Mouse (Mus musculus) neural tube, embryonic 12.5 days (tissue): ENCODE data around the gene Adamts2. TPM values are rescaled to one million over a fixed set of nuclear protein-coding genes. Genes with fewer than 3 reads are reported as not detected.

Source experiments
- ATAC-seq: fragments of 200-750 bp; cut with Nextera tagmentation; 2 replicates; pipeline ENCODE4 v1.8.0; 2017; ENCODE audit warnings: low read depth, mild to moderate bottlenecking, moderate TSS enrichment, moderate library complexity; ENCODE audit not compliant: low FRiP score
- H3K27ac ChIP-seq: fragments of 300-500 bp; sonication (generic); 2 replicates; pipeline ENCODE4 v1.5.1; 2016
- H3K27me3 ChIP-seq: fragments of 300-500 bp; sonication (generic); replicated peaks from 2 replicates; pipeline ENCODE4 v1.6.1; 2016; ENCODE audit warnings: mild to moderate bottlenecking
- H3K36me3 ChIP-seq: fragments of 300-500 bp; sonication (generic); 2 replicates; pipeline ENCODE4 v1.6.1; 2016; ENCODE audit warnings: mild to moderate bottlenecking
- H3K4me1 ChIP-seq: fragments of 300-500 bp; sonication (generic); 2 replicates; pipeline ENCODE4 v1.6.1; 2016
- H3K4me2 ChIP-seq: fragments of 300-500 bp; sonication (generic); replicated peaks from 2 replicates; pipeline ENCODE4 v1.6.1; 2016; ENCODE audit warnings: mild to moderate bottlenecking
- H3K4me3 ChIP-seq: fragments of 300-500 bp; sonication (generic); 2 replicates; pipeline ENCODE4 v1.5.1; 2016
- H3K9ac ChIP-seq: fragments of 300-500 bp; sonication (generic); 2 replicates; pipeline ENCODE4 v1.6.1; 2016; ENCODE audit warnings: mild to moderate bottlenecking
- H3K9me3 ChIP-seq: fragments of 300-500 bp; sonication (generic); 2 replicates; pipeline ENCODE4 v1.6.1; 2016; ENCODE audit warnings: mild to moderate bottlenecking
- WGBS: fragments of 180-500 bp; shearing (Covaris S2); methylation state at CpG from one replicate; pipeline ENCODE4 v1.1.7; 2016; 5-methylcytosine and 5-hydroxymethylcytosine counted together
- polyA plus RNA-seq: library from polyadenylated mRNA; unstranded; fragments of >200 nt; fragmentation: Nextera tagmentation; extraction: Ambion mirVana; gene quantifications from 2 replicates; pipeline ENCODE4 v1.2.1, GENCODE M21; 2016

Adamts2 gene
- polyA plus RNA-seq, 1 experiment from 2014 or later = 3.3 TPM

DNA sequence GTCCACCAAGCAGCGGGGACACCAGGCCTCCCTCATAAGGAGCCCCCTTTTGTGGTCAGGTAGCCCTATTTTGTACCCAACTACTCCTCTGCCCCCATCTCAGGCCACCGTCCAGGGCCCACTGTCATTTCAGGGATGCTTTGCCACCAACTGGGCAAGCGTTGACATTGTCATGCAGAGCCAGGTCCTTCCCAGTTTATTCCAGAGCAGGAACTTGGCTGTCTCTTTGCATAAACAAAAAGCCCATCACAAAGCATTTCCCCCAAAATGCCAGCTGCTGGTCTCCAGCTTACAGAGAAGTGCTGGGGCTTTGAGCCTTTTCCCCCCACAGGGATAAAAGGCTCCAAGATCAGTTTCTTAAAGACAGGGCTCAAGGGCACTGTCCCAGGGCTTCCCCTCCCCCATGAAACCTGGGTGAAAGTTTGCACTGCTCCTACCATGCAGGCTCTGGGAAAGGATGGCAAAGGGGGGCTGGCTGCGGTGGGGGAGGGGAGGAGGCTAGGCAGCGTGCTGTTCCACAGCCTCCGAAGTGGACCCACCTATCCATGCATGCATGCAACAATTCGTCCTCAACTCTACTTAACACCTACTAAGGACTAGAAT is 149.2 kb downstream of the Adamts2 start:
- no peaks in the 10 kb centered on the region for H3K27me3 ChIP-seq
- H3K36me3 ChIP-seq = no peaks in the 10 kb centered on the region
- H3K4me1 ChIP-seq = peaks cover 2% of the 10 kb centered on the region; the same call in 1 of the 2 replicates
- H3K9ac ChIP-seq = no peak overlapping the region
- no peak for ATAC-seq
- no peak overlapping the region for H3K27ac ChIP-seq
- H3K4me3 ChIP-seq = no peak overlapping the region
- no peak overlapping the region for H3K4me2 ChIP-seq
- 31% methylated on average over 7 of the region's 7 CpGs for WGBS
- H3K9me3 ChIP-seq = no peaks in the 10 kb centered on the region

GRCm38 (mm10) chr11:50757741-50758140 is 155.9 kb downstream of the Adamts2 start:
- no peaks in the 10 kb centered on the region for H3K4me1 ChIP-seq
- no peaks in the 10 kb centered on the region for H3K36me3 ChIP-seq
- ATAC-seq = no peak

DNA sequence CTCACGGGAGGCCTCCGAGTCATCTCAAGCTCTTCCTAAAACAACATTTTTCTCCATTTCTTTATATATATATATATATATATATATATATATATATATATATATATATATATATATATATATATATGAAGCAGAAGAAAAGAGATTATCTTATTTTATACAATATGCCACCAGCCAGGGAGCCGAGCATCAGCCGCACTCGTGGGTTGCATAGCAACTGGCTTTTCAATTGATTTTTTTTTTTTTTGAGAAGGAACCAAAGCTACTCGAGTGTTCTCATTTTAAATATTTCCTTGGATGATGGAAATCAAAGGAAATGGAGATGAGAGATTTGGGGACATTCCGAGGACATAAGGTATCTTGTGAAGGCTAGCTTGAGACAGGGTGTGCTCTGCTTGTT is 164.6 kb downstream of the Adamts2 start:
- WGBS = 90% methylated on average over 7 of the region's 7 CpGs
- H3K4me2 ChIP-seq = no peak overlapping the region
- ATAC-seq = no peak
- H3K4me3 ChIP-seq = no peak overlapping the region
- H3K9me3 ChIP-seq = no peaks in the 10 kb centered on the region
- H3K27me3 ChIP-seq = no peaks in the 10 kb centered on the region
- no peaks in the 10 kb centered on the region for H3K36me3 ChIP-seq
- H3K27ac ChIP-seq = no peak overlapping the region
- H3K9ac ChIP-seq = no peak overlapping the region
- no peaks in the 10 kb centered on the region for H3K4me1 ChIP-seq

More at GRCm38 (mm10) chr11:50757741-50758140, 155.9 kb downstream of the Adamts2 start:
- H3K9me3 ChIP-seq = no peaks in the 10 kb centered on the region
- H3K27ac ChIP-seq = no peak overlapping the region
- H3K27me3 ChIP-seq = no peaks in the 10 kb centered on the region
- no peak overlapping the region for H3K9ac ChIP-seq
- WGBS = 57% methylated on average over 4 of the region's 4 CpGs
- H3K4me3 ChIP-seq = no peak overlapping the region
- no peak overlapping the region for H3K4me2 ChIP-seq

- no peak overlapping the region for H3K27ac ChIP-seq
- no peak overlapping the region for H3K4me3 ChIP-seq
- H3K9me3 ChIP-seq = no peaks in the 10 kb centered on the region
- no peaks in the 10 kb centered on the region for H3K4me1 ChIP-seq
- WGBS = 25% methylated on average over 4 of the region's 4 CpGs
- H3K27me3 ChIP-seq = no peaks in the 10 kb centered on the region
- ATAC-seq = no peak
- no peak overlapping the region for H3K4me2 ChIP-seq
- no peaks in the 10 kb centered on the region for H3K36me3 ChIP-seq
- no peak overlapping the region for H3K9ac ChIP-seq
Measured at GRCm38 (mm10) chr11:50767039-50767438, 165.2 kb downstream of the Adamts2 start.

DNA sequence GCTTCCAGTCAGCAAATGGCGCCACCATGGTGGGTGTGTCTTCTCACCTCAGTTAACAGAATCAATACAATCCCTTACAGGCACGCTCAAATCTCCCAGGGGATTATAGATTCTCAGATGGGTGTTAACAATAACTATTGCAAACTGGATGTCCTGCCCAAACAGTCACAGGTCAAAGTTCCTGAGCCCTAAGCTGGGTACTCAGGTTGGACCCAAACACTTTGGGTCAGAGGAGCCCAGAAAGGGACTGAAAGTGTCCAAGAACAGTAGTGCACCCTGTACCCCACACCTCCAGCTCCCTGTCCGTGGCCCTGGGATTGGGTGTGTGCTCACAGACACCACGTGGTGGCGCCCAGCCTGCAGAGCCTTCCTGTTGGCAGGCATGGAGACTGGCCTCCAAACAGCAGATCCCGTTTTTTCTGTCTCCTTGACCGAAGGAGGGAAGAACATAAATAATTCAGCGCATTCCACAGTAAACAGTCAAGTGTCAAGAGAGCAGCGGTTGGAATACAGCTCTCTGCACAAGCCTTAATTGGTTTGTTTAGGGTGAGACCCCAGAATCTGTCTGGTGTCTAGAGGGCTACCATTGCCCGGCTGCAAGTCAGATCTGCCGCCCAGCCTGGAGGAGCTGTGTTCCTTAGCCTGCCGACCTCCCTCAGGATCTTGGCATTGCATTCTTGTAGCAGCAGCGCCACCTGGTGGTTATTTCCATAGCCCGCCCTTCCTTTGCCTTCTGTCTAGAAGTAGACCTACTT is 167.3 kb downstream of the Adamts2 start:
- Histone ChIP-seq H3K27me3 (no peaks in the 10 kb centered on the region), H3K4me3 (no peak overlapping the region), H3K9me3 (no peaks in the 10 kb centered on the region), H3K36me3 (no peaks in the 10 kb centered on the region), H3K9ac (no peak overlapping the region), H3K4me2 (peak overlapping the region; percentile 54), H3K4me1 (no peaks in the 10 kb centered on the region), H3K27ac (no peak overlapping the region)
- peak; percentile 92 for ATAC-seq
- WGBS = 14% methylated on average over 14 of the region's 14 CpGs

DNA sequence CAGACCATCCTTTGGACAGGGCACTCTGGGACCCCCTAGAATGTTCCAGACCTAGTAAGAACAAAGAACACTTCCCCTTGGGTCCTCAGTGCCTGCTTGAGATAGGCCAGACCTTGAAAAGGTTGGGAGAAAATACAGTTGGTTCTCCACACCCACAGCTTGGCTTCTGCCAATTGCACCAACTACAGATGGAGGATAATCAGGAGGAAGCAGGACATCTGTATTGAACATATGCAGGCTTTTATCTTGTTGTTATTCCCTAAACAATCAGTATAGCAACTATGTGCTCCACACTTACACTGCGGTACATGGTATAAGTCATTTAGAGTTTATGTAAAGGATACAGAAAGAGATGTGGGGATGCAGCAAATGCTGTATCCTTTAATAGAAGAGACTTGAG is 169.1 kb downstream of the Adamts2 start:
- Histone ChIP-seq H3K9me3 (no peaks in the 10 kb centered on the region), H3K27ac (no peak overlapping the region), H3K4me3 (no peak overlapping the region), H3K27me3 (no peaks in the 10 kb centered on the region), H3K4me1 (no peaks in the 10 kb centered on the region), H3K9ac (no peak overlapping the region), H3K36me3 (no peaks in the 10 kb centered on the region), H3K4me2 (no peak overlapping the region)
- 97% methylated on average over 1 of the region's 1 CpGs for WGBS
- ATAC-seq = no peak

DNA sequence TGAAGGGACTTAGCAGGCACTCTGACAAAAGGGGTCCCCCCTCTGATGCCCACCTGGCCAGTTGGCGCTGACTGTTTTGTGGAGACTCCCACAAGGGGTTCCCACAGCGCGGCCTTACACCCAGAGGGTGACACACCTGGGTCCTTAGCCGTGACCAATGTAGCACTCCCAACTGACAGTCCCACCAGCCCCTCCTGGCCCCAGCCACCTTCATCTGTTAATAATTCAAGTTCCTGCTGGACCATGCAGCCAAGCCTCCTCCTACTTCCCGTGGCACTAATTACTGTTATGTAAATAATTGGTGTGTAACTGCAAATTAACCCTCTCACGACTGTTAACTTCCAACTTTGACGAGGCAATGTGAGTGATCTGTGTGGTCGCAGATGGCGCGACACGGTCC is 195.8 kb downstream of the Adamts2 start:
- no peak overlapping the region for H3K9ac ChIP-seq
- WGBS = 78% methylated on average over 11 of the region's 11 CpGs
- no peaks in the 10 kb centered on the region for H3K36me3 ChIP-seq
- H3K4me2 ChIP-seq = no peak overlapping the region
- no peak overlapping the region for H3K4me3 ChIP-seq
- no peak overlapping the region for H3K27ac ChIP-seq
- H3K27me3 ChIP-seq = no peaks in the 10 kb centered on the region
- no peaks in the 10 kb centered on the region for H3K4me1 ChIP-seq
- no peak for ATAC-seq
- no peaks in the 10 kb centered on the region for H3K9me3 ChIP-seq

DNA sequence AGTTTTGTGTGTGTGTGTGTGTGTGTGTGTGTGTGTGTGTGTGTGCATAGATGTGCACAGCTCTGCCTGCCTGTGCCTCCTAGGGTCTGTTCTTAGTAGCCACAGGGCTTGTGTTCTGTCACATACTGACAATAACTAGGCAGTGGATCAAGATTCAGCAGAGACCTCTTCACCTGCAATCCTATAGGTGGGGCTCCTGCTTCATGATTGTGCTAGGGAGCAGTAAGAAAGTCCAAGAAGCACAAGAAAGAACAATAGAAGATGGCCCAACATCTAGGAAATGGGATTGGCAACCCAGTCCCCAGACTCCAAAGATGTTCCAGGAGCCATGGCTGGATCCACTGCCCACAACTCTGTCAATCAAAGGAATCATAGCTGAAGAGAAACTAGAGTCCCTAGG is 197.0 kb downstream of the Adamts2 start:
- no peaks in the 10 kb centered on the region for H3K27me3 ChIP-seq
- no peaks in the 10 kb centered on the region for H3K36me3 ChIP-seq
- no peak overlapping the region for H3K27ac ChIP-seq
- H3K9ac ChIP-seq = no peak overlapping the region
- no peak overlapping the region for H3K4me2 ChIP-seq
- no peak for ATAC-seq
- H3K4me1 ChIP-seq = no peaks in the 10 kb centered on the region
- no peak overlapping the region for H3K4me3 ChIP-seq
- H3K9me3 ChIP-seq = no peaks in the 10 kb centered on the region

DNA sequence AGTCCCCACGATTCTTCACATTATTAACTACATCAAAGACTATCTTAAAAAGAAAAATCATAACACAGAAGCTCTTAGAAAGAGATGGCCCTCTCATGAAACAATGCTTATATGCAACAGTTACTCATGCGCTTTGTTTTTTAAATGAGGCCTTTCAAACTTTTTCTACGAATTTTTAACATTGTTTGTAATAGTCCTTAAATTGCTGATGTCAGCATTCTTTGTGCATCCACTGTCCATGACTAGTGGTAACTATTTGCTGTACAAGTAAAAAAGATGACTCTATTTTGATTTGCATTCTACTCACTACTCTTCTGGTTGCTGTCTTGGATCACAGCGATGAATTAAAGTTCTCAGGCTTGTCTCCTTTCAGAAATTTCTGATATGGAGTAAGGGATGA is 212.3 kb downstream of the Adamts2 start:
- Histone ChIP-seq H3K4me2 (no peak overlapping the region), H3K9ac (no peak overlapping the region), H3K9me3 (peaks cover 61% of the 10 kb centered on the region), H3K4me1 (no peaks in the 10 kb centered on the region), H3K4me3 (no peak overlapping the region), H3K27ac (no peak overlapping the region), H3K27me3 (no peaks in the 10 kb centered on the region), H3K36me3 (peaks cover 97% of the 10 kb centered on the region)
- 96% methylated on average over 4 of the region's 4 CpGs for WGBS
- ATAC-seq = no peak

DNA sequence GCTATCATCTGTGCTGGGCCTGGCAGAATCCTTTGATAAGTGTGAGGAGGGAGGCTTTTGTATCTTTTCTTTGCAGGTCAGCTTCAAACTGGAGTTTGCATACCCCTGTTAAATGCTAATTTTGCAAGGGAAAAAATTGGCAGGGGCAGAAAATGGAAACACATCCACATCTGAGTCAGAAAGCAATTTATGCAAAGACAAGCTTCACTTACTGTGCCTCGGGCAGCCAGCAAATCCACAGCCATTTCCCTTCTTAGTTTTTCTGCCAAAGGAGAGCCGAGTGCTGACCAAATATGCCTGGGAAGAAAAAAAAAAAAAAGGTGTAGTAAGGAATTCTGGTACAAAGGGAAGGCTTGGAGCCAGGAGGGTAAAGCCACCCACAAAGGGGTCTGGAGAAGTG is 224.3 kb downstream of the Adamts2 start:
- Histone ChIP-seq H3K9me3 (no peaks in the 10 kb centered on the region), H3K27me3 (no peaks in the 10 kb centered on the region), H3K4me1 (peaks cover 10% of the 10 kb centered on the region), H3K4me2 (peak overlapping the region; percentile 72), H3K36me3 (peaks cover 42% of the 10 kb centered on the region), H3K4me3 (peak overlapping the region; percentile 88), H3K27ac (no peak overlapping the region), H3K9ac (peak overlapping the region; percentile 91; the same call in 1 of the 2 replicates)
- ATAC-seq = no peak
- 70% methylated on average over 2 of the region's 2 CpGs for WGBS

DNA sequence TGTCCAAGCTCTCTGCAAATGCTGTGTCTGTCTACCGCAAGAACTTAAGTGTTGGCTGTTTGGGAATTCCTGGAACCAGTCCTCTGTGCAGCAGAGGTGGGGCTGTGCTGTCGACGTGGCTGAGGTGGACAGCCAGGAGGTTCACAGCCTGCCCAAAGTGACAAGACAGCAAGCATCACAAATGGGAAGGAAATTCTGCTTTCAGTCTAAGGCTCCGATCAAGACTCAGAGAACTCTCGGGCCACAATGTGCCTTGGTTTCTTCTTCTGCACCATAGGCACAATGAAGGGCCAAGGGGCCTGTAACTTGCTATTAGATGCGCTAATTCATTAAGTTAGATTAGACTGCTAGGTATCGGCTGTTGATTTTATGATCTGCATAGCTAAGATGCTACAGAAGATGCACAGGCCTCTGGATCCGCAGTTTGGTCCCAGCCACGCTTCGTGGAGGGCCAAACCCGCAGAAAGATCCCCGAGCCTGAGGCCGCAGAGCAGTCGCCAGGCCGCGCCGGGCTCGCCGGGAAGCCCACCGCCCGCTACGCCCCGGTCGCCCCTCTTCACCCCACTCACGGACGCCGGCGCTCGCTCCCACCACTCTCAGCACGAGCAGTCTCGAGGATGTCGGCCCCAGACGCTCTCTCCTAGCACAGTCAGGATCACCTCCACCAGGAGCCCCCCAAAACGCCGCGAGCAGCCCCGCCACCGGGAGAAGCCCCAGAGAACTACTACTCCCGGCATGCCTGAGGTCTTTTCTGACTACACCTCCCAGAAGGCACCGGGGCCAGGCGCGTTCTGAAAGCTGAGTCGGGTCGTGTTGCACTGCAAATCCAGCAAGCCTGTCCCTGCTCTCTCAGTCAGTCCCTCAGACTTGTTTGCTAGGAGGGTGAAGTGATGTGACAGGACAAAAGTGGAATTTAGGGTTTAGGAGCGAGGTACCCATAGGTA is 225.4 kb downstream of the Adamts2 start, which contains the start of gene Zfp354c:
Zfp354c (minus strand) TSS at position 715 of the 944 bp plus-strand sequence.
- H3K9ac ChIP-seq = peak within 1 kb of the TSS; percentile 91
- peak; percentile 95 for ATAC-seq
- H3K4me1 ChIP-seq = peaks cover 10% of the 10 kb centered on the region
- peak within 1 kb of the TSS; percentile 88 for H3K4me3 ChIP-seq
- WGBS = 2% methylated on average over 45 of the region's 45 CpGs
- H3K36me3 ChIP-seq = peaks cover 33% of the 10 kb centered on the region
- H3K9me3 ChIP-seq = peaks cover 1% of the 10 kb centered on the region; the same call in 1 of the 2 replicates
- no peak within 1 kb of the TSS for H3K27ac ChIP-seq
- H3K4me2 ChIP-seq = peak within 1 kb of the TSS; percentile 72
- no peaks in the 10 kb centered on the region for H3K27me3 ChIP-seq

GRCm38 (mm10) chr11:50835727-50836126 is 233.8 kb downstream of the Adamts2 start:
- H3K9ac ChIP-seq = no peak overlapping the region
- no peaks in the 10 kb centered on the region for H3K27me3 ChIP-seq
- H3K4me2 ChIP-seq = no peak overlapping the region
- H3K4me3 ChIP-seq = no peak overlapping the region
- WGBS = 88% methylated on average over 4 of the region's 4 CpGs
- H3K9me3 ChIP-seq = peaks cover 13% of the 10 kb centered on the region
- peaks cover 15% of the 10 kb centered on the region; the same call in 1 of the 2 replicates for H3K36me3 ChIP-seq
- no peak for ATAC-seq
- no peak overlapping the region for H3K27ac ChIP-seq
- no peaks in the 10 kb centered on the region for H3K4me1 ChIP-seq
